ENCODE assay signal across 13 mouse cellular contexts in genomic region chr14:74352286-74352685, GRCm38 (mm10).
DNase-seq lines count a peak whose midpoint lies in the region; ATAC-seq and TF ChIP-seq lines count a peak whose summit lies in the region.
"Had no signal": no experiment of that assay in that cellular context is flagged by ENCODE, and none has a peak within 500 bp of the region (broad histone marks: within the 10 kb centered on the region; RNA-seq: fewer than 3 reads in every experiment).

No protein-coding gene starts in this region.

- H3K36me3 ChIP-seq in forebrain, postnatal 0 days (ENCODE audit: insufficient read depth) = no peaks in the 10 kb centered on the region
- H3K36me3 ChIP-seq in forebrain, embryonic 10.5 days (replicated peaks) = no peaks in the 10 kb centered on the region
- H3K36me3 ChIP-seq in liver, postnatal 0 days (replicated peaks; ENCODE audit: insufficient read depth, low read length) = no peaks in the 10 kb centered on the region
- H3K36me3 ChIP-seq: embryonic facial prominence, embryonic 12.5 days; forebrain, embryonic 12.5 days; heart, embryonic 12.5 days had no signal

- H3K27ac ChIP-seq in forebrain, postnatal 0 days (ENCODE audit: low read depth, low read length) = no peak overlapping the region
- no peak overlapping the region for H3K27ac ChIP-seq in forebrain, embryonic 10.5 days
- H3K27ac ChIP-seq in liver, postnatal 0 days (ENCODE audit: low read depth) = no peak overlapping the region
- H3K27ac ChIP-seq: embryonic facial prominence, embryonic 12.5 days; forebrain, embryonic 12.5 days had no signal

- no peaks in the 10 kb centered on the region for H3K9me3 ChIP-seq in forebrain, postnatal 0 days (ENCODE audit: low read length)
- no peaks in the 10 kb centered on the region for H3K9me3 ChIP-seq in forebrain, embryonic 10.5 days
- H3K9me3 ChIP-seq in liver, postnatal 0 days (ENCODE audit: low read length) = no peaks in the 10 kb centered on the region
- H3K9me3 ChIP-seq: embryonic facial prominence, embryonic 12.5 days; forebrain, embryonic 12.5 days; heart, embryonic 12.5 days had no signal

- ATAC-seq in forebrain, postnatal 0 days = no peak
- ATAC-seq in liver, postnatal 0 days = no peak

- H3K4me1 ChIP-seq in forebrain, postnatal 0 days (ENCODE audit: insufficient read depth) = no peaks in the 10 kb centered on the region
- no peaks in the 10 kb centered on the region for H3K4me1 ChIP-seq in forebrain, embryonic 10.5 days
- no peaks in the 10 kb centered on the region for H3K4me1 ChIP-seq in liver, postnatal 0 days (ENCODE audit: insufficient read depth)
- H3K4me1 ChIP-seq: embryonic facial prominence, embryonic 12.5 days; forebrain, embryonic 12.5 days; heart, embryonic 12.5 days had no signal

- H3K4me2 ChIP-seq in forebrain, postnatal 0 days (ENCODE audit: low read depth) = no peak overlapping the region
- no peak overlapping the region for H3K4me2 ChIP-seq in liver, postnatal 0 days (ENCODE audit: low read depth, low read length)
- H3K4me2 ChIP-seq: embryonic facial prominence, embryonic 12.5 days; forebrain, embryonic 12.5 days; heart, embryonic 12.5 days had no signal

- no peak for TF ChIP-seq EP300 in liver, postnatal 0 days (IDR thresholded peaks at IDR 0.05; ENCODE audit: low read depth)

- no peak for DNase-seq in forebrain, postnatal 0 days
- DNase-seq in forebrain, embryonic 10.5 days (ENCODE audit: extremely low spot score, low spot score) = no peak
- no peak for DNase-seq in liver, postnatal 0 days
- DNase-seq in liver = no peak
- peak; percentile 1 for DNase-seq in 416B (ENCODE audit: low read depth)
- peak; percentile 9 for DNase-seq in adrenal gland, postnatal 14 days
- no peak for DNase-seq in ovary, postnatal 14 days (ENCODE audit: low spot score)
- DNase-seq in spleen, adult 12 weeks (ENCODE audit: low spot score) = no peak
- DNase-seq: cerebellum, adult 18-20 months; right cerebral cortex, postnatal 25 days had no signal

- H3K27me3 ChIP-seq in forebrain, postnatal 0 days (ENCODE audit: insufficient read depth, low read length) = no peaks in the 10 kb centered on the region
- H3K27me3 ChIP-seq in forebrain, embryonic 10.5 days (ENCODE audit: poor library complexity, severe bottlenecking) = no peaks in the 10 kb centered on the region
- no peaks in the 10 kb centered on the region for H3K27me3 ChIP-seq in liver, postnatal 0 days (ENCODE audit: insufficient read depth, low read length)
- H3K27me3 ChIP-seq: embryonic facial prominence, embryonic 12.5 days; forebrain, embryonic 12.5 days; heart, embryonic 12.5 days had no signal

- 0 out of 2 replicates have a peak, but pooled peaks have one; percentile 19 for TF ChIP-seq CTCF in forebrain, postnatal 0 days (IDR thresholded peaks at IDR 0.05; ENCODE audit: low read depth)
- TF ChIP-seq CTCF in liver, postnatal 0 days (IDR thresholded peaks at IDR 0.05; ENCODE audit: low read depth) = peak; percentile 27; the same call in 1 of the 2 replicates

- no peak overlapping the region for H3K4me3 ChIP-seq in forebrain, postnatal 0 days (ENCODE audit: low read depth, low read length)
- no peak overlapping the region for H3K4me3 ChIP-seq in forebrain, embryonic 10.5 days
- H3K4me3 ChIP-seq in liver, postnatal 0 days (ENCODE audit: low read depth, low read length) = no peak overlapping the region
- H3K4me3 ChIP-seq: embryonic facial prominence, embryonic 12.5 days; forebrain, embryonic 12.5 days; heart, embryonic 12.5 days had no signal

- H3K9ac ChIP-seq in forebrain, postnatal 0 days = no peak overlapping the region
- H3K9ac ChIP-seq in liver, postnatal 0 days (replicated peaks) = no peak overlapping the region
- H3K9ac ChIP-seq: embryonic facial prominence, embryonic 12.5 days; forebrain, embryonic 12.5 days; heart, embryonic 12.5 days had no signal

- WGBS in forebrain, postnatal 0 days = 46% methylated on average over 1 of the region's 1 CpGs
- 53% methylated on average over 1 of the region's 1 CpGs for WGBS in forebrain, embryonic 10.5 days
- 50% methylated on average over 1 of the region's 1 CpGs for WGBS in liver, postnatal 0 days (ENCODE audit: insufficient replicate concordance)

Comparison
In these comparisons a context has a peak if more than half of its experiments do, and no peak if none do; other contexts are left out.
1. DNase-seq: peak in 416B (single experiment) and adrenal gland, postnatal 14 days (single experiment); none in forebrain, postnatal 0 days (single experiment), forebrain, embryonic 10.5 days (single experiment), liver, postnatal 0 days (single experiment), liver (single experiment), ovary, postnatal 14 days (single experiment) and spleen, adult 12 weeks (single experiment).